Mouse (Mus musculus) adrenal gland, adult 8-10 months (tissue): ENCODE results near the gene Gm20388. TPM values are rescaled to one million over a fixed set of nuclear protein-coding genes. Genes with fewer than 3 reads are reported as not detected.

Source experiments
- DNase-seq: peaks from one replicate; pipeline ENCODE4 v3.0.0; 2022
- total RNA-seq, 4 experiments: library from RNA; stranded (reverse); gene quantifications; 2 replicates each; pipeline ENCODE4 v1.2.4; 2022

Gm20388 gene
- total RNA-seq, 4 experiments from 2014 or later: 1.7 to 16.9 (median 5.8) TPM

GRCm38 (mm10) chr8:122345181-122346095, 2434.8 kb downstream of the Gm20388 start:
- no peak for DNase-seq

- DNase-seq: no peak
Observed at GRCm38 (mm10) chr8:122347811-122348552, 2437.3 kb downstream of the Gm20388 start.

GRCm38 (mm10) chr8:122349357-122350297, 2439.0 kb downstream of the Gm20388 start:
- DNase-seq: no peak

GRCm38 (mm10) chr8:122350309-122351089, 2439.9 kb downstream of the Gm20388 start:
- no peak for DNase-seq

- no peak for DNase-seq
Observed at GRCm38 (mm10) chr8:122354157-122354556, 2443.5 kb downstream of the Gm20388 start.

- DNase-seq: no peak
Observed at GRCm38 (mm10) chr8:122355642-122356606, 2445.3 kb downstream of the Gm20388 start.

GRCm38 (mm10) chr8:122357202-122357601, 2446.6 kb downstream of the Gm20388 start:
- DNase-seq: no peak

GRCm38 (mm10) chr8:122357641-122358040, 2447.0 kb downstream of the Gm20388 start:
- no peak for DNase-seq

GRCm38 (mm10) chr8:122359111-122359775, 2448.6 kb downstream of the Gm20388 start:
- DNase-seq: no peak

- no peak for DNase-seq
Observed at GRCm38 (mm10) chr8:122360696-122361416, 2450.2 kb downstream of the Gm20388 start, which contains the start of gene Trhr2. TSS of gene Trhr2 (minus strand) at chr8:122360746.

- no peak for DNase-seq
Observed at GRCm38 (mm10) chr8:122362271-122362670, 2451.6 kb downstream of the Gm20388 start.

GRCm38 (mm10) chr8:122362967-122363366, 2452.3 kb downstream of the Gm20388 start:
- DNase-seq: no peak

- DNase-seq: no peak
Observed at GRCm38 (mm10) chr8:122368494-122368893, 2457.9 kb downstream of the Gm20388 start.

- DNase-seq: peak; percentile 39
Observed at GRCm38 (mm10) chr8:122369665-122370064, 2459.0 kb downstream of the Gm20388 start.

- DNase-seq: no peak
Observed at GRCm38 (mm10) chr8:122371706-122372105, 2461.1 kb downstream of the Gm20388 start.

- no peak for DNase-seq
Observed at GRCm38 (mm10) chr8:122375320-122375719, 2464.7 kb downstream of the Gm20388 start.

GRCm38 (mm10) chr8:122375751-122376364, 2465.2 kb downstream of the Gm20388 start:
- DNase-seq: no peak
